Mouse (Mus musculus) intestine, embryonic 16.5 days (tissue): Measurements from ENCODE around the gene Kmt5c. TPM values are rescaled to one million over a fixed set of nuclear protein-coding genes. Genes with fewer than 3 reads are reported as not detected.
"Not testable (repeated sequence)": the region's sequence is repeated elsewhere in the genome, so short reads cannot be mapped to it uniquely, and the experiment has no call there.

ENCODE experiments used
- ATAC-seq: fragments of 200-750 bp; cut with Nextera tagmentation; 2 replicates; pipeline ENCODE4 v1.8.0; 2017; ENCODE audit warnings: moderate TSS enrichment, moderate library complexity
- H3K27ac ChIP-seq: fragments of 300-500 bp; sonication (generic); 2 replicates; pipeline ENCODE4 v1.5.1; 2014; ENCODE audit warnings: mild to moderate bottlenecking, low read length
- H3K27me3 ChIP-seq: fragments of 300-500 bp; sonication (generic); replicated peaks from 2 replicates; pipeline ENCODE4 v1.6.1; 2014; ENCODE audit warnings: low read length, control low read depth, mixed read lengths; ENCODE audit not compliant: control insufficient read depth, insufficient read depth
- H3K36me3 ChIP-seq: fragments of 300-500 bp; sonication (generic); 2 replicates; pipeline ENCODE4 v1.6.1; 2014; ENCODE audit warnings: low read length, control low read depth; ENCODE audit not compliant: control insufficient read depth, insufficient read depth
- H3K4me1 ChIP-seq: fragments of 300-500 bp; sonication (generic); 2 replicates; pipeline ENCODE4 v1.6.1; 2014; ENCODE audit warnings: low read length, control low read depth, mixed read lengths; ENCODE audit not compliant: control insufficient read depth, insufficient read depth
- H3K4me2 ChIP-seq: fragments of 300-500 bp; sonication (generic); 2 replicates; pipeline ENCODE4 v1.6.1; 2014; ENCODE audit warnings: low read depth, low read length, control low read depth
- H3K4me3 ChIP-seq: fragments of 300-500 bp; sonication (generic); 2 replicates; pipeline ENCODE4 v1.5.1; 2014; ENCODE audit warnings: mild to moderate bottlenecking, low read length
- H3K9ac ChIP-seq: fragments of 300-500 bp; sonication (generic); 2 replicates; pipeline ENCODE4 v1.6.1; 2014; ENCODE audit warnings: low read depth, low read length
- H3K9me3 ChIP-seq: fragments of 300-500 bp; sonication (generic); 2 replicates; pipeline ENCODE4 v1.6.1; 2016; ENCODE audit warnings: low read length, control low read depth; ENCODE audit not compliant: control insufficient read depth
- WGBS: fragments of 180-500 bp; shearing (Covaris S2); extraction: QIAGEN DNeasy Blood & Tissue Kit; methylation state at CpG from one replicate; pipeline ENCODE4 v1.1.7; 2014; 5-methylcytosine and 5-hydroxymethylcytosine counted together
- polyA plus RNA-seq: library from polyadenylated mRNA; unstranded; fragments of >200 nt; fragmentation: Nextera tagmentation; extraction: Ambion mirVana; gene quantifications from 2 replicates; pipeline ENCODE4 v1.2.1, GENCODE M21; 2015

Gene Kmt5c
- polyA plus RNA-seq, 1 experiment from 2014 or later = 76.0 TPM

DNA sequence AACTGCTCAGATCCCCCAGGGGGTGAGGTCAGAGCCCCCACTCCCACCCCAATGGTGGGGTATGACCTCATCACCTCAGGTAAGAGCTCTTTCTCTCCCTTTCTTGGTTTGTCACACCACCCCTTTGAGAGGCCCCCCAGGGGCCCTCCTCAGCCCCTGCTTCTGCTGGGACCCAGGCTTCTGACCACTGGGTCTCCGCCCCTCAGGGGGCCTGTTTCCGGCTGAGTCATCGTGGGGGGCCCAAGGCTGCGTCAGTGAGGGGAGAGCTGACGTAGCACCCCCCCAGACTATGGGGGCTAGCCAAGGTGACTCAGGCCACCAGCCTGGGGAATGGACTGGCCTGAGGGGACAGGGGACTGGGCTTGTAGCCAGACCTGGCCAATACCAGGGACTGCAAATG, 40.0 kb downstream of the Kmt5c start:
- Histone ChIP-seq H3K9me3 (no peaks in the 10 kb centered on the region), H3K9ac (no peak overlapping the region), H3K4me1 (peaks cover 11% of the 10 kb centered on the region), H3K4me2 (no peak overlapping the region), H3K27ac (no peak overlapping the region), H3K36me3 (peaks cover 3% of the 10 kb centered on the region; the same call in 1 of the 2 replicates), H3K27me3 (peaks cover 39% of the 10 kb centered on the region), H3K4me3 (no peak overlapping the region)
- no peak for ATAC-seq
- 32% methylated on average over 5 of the region's 5 CpGs for WGBS

GRCm38 (mm10) chr7:4782130-4782529, 42.2 kb downstream of the Kmt5c start:
- Histone ChIP-seq H3K9me3 (no peaks in the 10 kb centered on the region), H3K36me3 (peaks cover 5% of the 10 kb centered on the region; the same call in 1 of the 2 replicates), H3K27me3 (peaks cover 21% of the 10 kb centered on the region), H3K4me1 (peaks cover 7% of the 10 kb centered on the region), H3K4me3 (no peak overlapping the region), H3K9ac (no peak overlapping the region), H3K4me2 (no peak overlapping the region), H3K27ac (no peak overlapping the region)
- 41% methylated on average over 3 of the region's 3 CpGs for WGBS
- no peak for ATAC-seq

DNA sequence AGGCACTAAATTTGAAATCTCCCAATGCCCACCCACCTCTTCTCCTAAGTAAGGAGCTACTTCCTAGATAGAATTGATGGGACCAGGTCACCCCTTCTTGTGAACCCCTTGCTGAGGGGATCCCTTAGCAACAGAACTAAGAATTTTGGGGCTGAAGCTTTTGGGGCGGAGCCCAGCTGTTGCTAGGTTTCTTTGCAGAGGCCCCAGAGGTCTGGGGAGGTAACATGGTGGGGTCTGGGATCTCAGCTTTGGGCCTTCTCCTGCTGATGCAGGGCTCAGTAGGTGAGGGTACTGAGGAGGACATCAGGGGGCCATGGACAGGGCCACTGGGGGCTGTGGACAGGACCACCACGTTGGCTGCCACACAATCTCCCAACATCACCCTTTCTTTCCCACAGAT, 42.8 kb downstream of the Kmt5c start, which contains the start of the genes Il11 and Tmem190:
Gene Il11, minus strand, starts transcription at position 101 of the 400 bp plus-strand sequence.
Gene Tmem190, plus strand, starts transcription at position 179 of the 400 bp plus-strand sequence.
- H3K27ac ChIP-seq = no peak within 1 kb of the TSS
- peaks cover 5% of the 10 kb centered on the region; the same call in 1 of the 2 replicates for H3K36me3 ChIP-seq
- no peaks in the 10 kb centered on the region for H3K9me3 ChIP-seq
- no peak for ATAC-seq
- no peak within 1 kb of the TSS for H3K4me3 ChIP-seq
- no peak within 1 kb of the TSS for H3K4me2 ChIP-seq
- peaks cover 14% of the 10 kb centered on the region for H3K27me3 ChIP-seq
- H3K4me1 ChIP-seq = 0 out of 2 replicates have a peak, but pooled peaks cover 3% of the 10 kb centered on the region
- no peak within 1 kb of the TSS for H3K9ac ChIP-seq
- WGBS = 65% methylated on average over 2 of the region's 2 CpGs

DNA sequence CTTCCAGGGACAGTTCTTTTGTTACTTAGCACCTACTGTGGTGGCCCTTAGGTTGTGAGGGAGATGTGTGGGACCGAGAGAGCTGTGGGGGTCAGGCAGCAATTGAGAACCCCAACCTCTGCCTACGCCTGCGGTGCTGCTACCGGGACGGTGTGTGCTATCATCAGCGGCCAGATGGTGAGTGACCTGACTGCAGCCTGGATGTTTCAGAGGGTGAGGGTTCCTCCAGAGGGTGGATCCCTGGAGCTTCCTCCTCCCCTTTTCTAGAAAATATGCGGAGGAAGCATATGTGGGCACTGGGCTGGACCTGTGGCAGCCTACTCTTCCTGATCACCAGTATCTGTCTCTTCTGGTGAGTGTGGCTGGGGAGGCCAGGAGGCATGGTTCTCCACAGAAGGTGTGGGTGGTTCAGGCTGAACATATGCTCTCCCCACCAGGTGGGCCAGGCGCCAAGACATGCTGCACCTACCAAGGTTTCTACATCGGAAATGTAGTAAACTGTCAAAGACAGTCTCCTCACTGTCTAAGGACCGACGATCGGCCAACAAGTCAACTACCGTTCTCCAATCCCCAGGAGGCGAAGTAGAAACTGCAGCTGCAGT, 43.9 kb downstream of the Kmt5c start:
- ATAC-seq = no peak
- Histone ChIP-seq H3K4me3 (no peak overlapping the region), H3K27me3 (peaks cover 4% of the 10 kb centered on the region), H3K4me1 (0 out of 2 replicates have a peak, but pooled peaks cover 8% of the 10 kb centered on the region), H3K9me3 (no peaks in the 10 kb centered on the region), H3K4me2 (no peak overlapping the region), H3K27ac (no peak overlapping the region), H3K36me3 (peaks cover 5% of the 10 kb centered on the region; the same call in 1 of the 2 replicates), H3K9ac (no peak overlapping the region)
- WGBS = 84% methylated on average over 14 of the region's 14 CpGs

DNA sequence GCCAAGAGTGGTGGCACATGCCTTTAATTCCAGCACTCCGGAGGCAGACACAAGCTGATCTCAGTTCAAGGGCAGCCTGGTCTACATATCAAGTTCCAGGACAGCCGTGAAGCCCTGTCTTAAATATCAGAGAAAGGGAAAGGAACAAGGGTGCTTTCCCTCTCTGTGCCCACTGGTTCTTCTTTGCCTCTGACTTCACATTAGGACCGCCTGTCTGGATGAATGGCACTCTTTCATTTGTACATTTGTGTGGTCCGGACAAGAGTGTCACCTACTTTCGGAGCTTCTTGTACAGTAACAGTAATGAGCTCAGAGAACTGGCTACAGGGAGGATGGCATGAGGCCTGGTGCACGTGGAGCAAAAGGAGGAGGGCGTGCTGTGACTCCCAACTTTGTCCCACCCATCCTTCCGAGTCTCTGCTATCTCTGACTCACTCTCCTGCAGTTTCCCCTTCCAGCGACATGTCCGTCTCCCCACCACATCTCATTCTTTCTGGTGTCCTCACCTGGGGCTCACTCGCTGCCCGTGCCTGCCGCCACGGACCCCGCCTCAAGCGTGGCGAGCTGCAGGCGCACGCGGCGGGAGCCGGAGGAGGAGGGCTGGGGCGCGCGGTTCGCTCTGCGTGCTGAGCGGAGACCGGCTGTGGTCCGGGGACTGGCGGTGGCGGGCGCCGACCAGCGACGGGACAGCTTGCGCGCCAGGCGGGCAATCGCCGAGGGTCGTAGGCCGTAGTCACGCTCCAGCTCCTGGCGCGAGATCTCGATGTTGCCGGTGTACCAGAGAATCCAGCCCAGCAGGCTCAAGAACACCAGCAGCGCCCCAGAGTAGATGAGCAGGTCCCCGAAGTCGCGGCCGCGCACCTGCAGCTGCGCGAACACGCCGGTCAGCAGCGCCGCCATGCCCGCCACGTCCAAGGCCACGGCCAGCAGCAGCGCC, 48.9 kb downstream of the Kmt5c start:
- Histone ChIP-seq H3K4me3 (peak overlapping the region; percentile 74), H3K36me3 (peaks cover 7% of the 10 kb centered on the region; the same call in 1 of the 2 replicates), H3K9ac (peak overlapping the region; percentile 88), H3K4me1 (peaks cover 13% of the 10 kb centered on the region), H3K27ac (peak overlapping the region; percentile 89), H3K9me3 (no peaks in the 10 kb centered on the region), H3K4me2 (peak overlapping the region; percentile 91), H3K27me3 (no peaks in the 10 kb centered on the region)
- 2% methylated on average over 63 of the region's 64 CpGs for WGBS
- ATAC-seq = peak; percentile 66

GRCm38 (mm10) chr7:4789436-4789935, 49.6 kb downstream of the Kmt5c start, which contains the start of gene Tmem238:
Tmem238 (minus strand) TSS chr7:4789656.
- peak within 1 kb of the TSS; percentile 89 for H3K27ac ChIP-seq

DNA sequence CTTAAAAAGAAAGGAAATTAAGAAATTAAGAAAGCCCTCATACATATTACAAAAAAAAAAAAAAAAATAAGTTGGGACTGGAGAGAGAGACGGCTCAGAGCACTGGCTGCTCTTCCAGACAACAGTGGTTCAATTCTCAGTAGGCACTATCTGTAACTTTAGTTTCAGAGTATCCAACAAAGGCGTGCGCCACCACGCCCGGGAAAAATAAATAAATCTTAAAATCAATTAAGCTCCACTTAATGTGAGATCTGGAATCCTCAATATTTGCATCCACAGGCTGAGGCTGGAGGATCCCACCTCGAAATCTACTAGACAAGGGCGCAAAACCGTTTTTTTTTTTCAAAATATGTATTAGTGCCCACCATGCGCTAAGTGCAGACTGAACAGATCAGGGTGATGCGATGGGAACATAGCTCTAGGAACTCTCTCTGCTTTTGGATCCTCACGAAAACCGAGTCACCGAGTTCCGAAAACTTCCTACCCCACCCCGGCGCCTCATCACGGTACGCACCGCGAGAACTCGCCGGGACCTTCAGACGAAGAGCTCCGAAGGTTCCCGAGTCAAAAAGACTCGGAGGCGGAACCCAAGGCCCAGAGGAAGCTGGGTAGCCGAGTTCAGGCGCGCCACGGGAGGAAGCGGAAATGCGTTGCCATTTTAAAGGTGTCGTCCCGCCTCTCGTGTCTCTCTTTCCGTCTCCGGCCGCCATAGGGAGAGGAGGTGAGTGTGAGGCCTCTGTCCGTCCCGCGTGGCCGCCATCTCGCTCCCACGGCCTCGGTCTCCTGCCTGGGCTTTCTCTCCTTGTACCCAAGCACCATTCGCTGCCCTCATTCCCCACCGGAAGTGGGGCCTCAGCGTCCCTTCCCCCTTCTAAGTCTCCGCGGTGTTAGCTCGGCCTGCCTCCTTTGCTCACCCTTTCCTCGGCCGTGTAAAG, 52.6 kb downstream of the Kmt5c start, which contains the start of gene Rpl28:
Gene Rpl28, plus strand, starts transcription at position 597 of the 935 bp plus-strand sequence.
- peaks cover 19% of the 10 kb centered on the region for H3K36me3 ChIP-seq
- no peaks in the 10 kb centered on the region for H3K27me3 ChIP-seq
- H3K9ac ChIP-seq = peak within 1 kb of the TSS; percentile 97
- peak; percentile 81 for ATAC-seq
- peak within 1 kb of the TSS; percentile 97 for H3K27ac ChIP-seq
- H3K4me2 ChIP-seq = peak within 1 kb of the TSS; percentile 92
- no peaks in the 10 kb centered on the region for H3K9me3 ChIP-seq
- H3K4me1 ChIP-seq = peaks cover 28% of the 10 kb centered on the region
- H3K4me3 ChIP-seq = peak within 1 kb of the TSS; percentile 87
- under 1% methylated on average over 53 of the region's 54 CpGs for WGBS

More at GRCm38 (mm10) chr7:4789436-4789935, 49.6 kb downstream of the Kmt5c start, which contains the start of gene Tmem238:
- peaks cover 20% of the 10 kb centered on the region for H3K4me1 ChIP-seq
- WGBS = 7% methylated on average over 39 of the region's 40 CpGs
- ATAC-seq = peak; percentile 76
- peak within 1 kb of the TSS; percentile 91 for H3K4me2 ChIP-seq
- H3K9me3 ChIP-seq = no peaks in the 10 kb centered on the region
- peaks cover 10% of the 10 kb centered on the region; the same call in 1 of the 2 replicates for H3K36me3 ChIP-seq
- peak within 1 kb of the TSS; percentile 88 for H3K9ac ChIP-seq
- peak within 1 kb of the TSS; percentile 74 for H3K4me3 ChIP-seq
- no peaks in the 10 kb centered on the region for H3K27me3 ChIP-seq

GRCm38 (mm10) chr7:4793248-4793647, 53.3 kb downstream of the Kmt5c start:
- H3K9me3 ChIP-seq, H3K27me3 ChIP-seq: not testable (repeated sequence)
- Histone ChIP-seq H3K36me3 (peaks cover 19% of the 10 kb centered on the region), H3K4me3 (peak overlapping the region; percentile 87), H3K4me2 (peak overlapping the region; percentile 92), H3K27ac (peak overlapping the region; percentile 95), H3K4me1 (peaks cover 27% of the 10 kb centered on the region), H3K9ac (peak overlapping the region; percentile 97)
- peak; percentile 7; the same call in 1 of the 2 replicates for ATAC-seq
- under 1% methylated on average over 31 of the region's 31 CpGs for WGBS
